Mouse (Mus musculus) embryo, embryonic 10.5 days (tissue): ENCODE results near the gene Zfy2.

Experiments used
- DNase-seq: peaks from one replicate; pipeline ENCODE4 v3.0.0-alpha.2; 2015; ENCODE audit warnings: low spot score

The Zfy2 gene

DNA sequence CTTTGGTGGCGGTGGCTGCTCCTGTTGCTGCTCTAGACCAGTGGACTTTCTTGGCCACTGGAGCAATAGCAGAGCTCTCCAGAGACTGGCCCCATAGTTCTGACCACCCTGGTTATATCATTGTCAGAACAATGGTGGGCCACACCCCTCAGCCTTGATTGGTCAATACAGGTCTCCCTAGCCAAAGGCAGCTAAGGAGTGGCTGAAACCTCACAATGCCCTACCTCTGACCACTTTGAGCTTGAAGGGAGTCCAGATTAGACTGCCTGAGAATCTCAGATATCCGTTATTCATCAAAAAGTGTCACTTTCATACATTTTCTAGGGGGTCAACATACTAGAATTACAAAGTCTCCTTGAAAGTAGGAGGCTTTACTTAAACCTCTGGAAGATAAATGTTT, at the start of gene Zfy2:
TSS of gene Zfy2 (minus strand) at position 101 of the 400 bp plus-strand sequence.
- no peak for DNase-seq
